Mouse (Mus musculus) embryonic fibroblast, embryonic 13.5 days (primary cell): Measurements from ENCODE around the gene Jade2.

Experiments
- CTCF ChIP-seq: IDR thresholded peaks from 2 replicates; pipeline ENCODE4 v1.5.1; 2011; ENCODE audit warnings: mild to moderate bottlenecking, control low read depth, low read length, moderate library complexity, borderline replicate concordance; ENCODE audit not compliant: insufficient read depth
- POLR2A ChIP-seq: IDR thresholded peaks from 2 replicates; pipeline ENCODE4 v1.6.1; 2011; ENCODE audit warnings: low read depth, mild to moderate bottlenecking, control low read depth, low read length, moderate library complexity

DNA sequence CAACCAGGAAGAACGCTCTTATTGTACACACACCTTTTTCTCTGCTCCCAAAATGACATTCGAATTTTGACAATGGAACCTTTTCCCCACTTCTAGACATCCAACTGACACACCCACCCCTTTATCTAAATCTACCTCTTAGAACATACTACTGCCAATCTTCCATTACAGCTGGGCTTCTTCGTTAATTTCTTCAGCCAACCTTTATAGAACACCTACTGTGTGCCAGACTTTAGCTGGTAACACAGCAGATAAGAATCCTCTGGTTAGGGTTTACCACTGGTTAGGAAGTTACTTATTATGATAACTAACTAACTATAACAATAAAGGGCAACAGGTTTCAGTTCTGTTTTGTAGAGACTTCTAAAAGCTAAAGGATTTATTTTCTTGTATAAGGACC is 9.1 kb downstream of the Jade2 start:
- TF ChIP-seq CTCF: no peak
- TF ChIP-seq POLR2A: no peak
